Mouse (Mus musculus) adipocyte (in vitro differentiated cells): ENCODE measurements around the gene Sub1.

Experiments used
- DNase-seq: peaks from one replicate; pipeline ENCODE4 v3.0.0-alpha.2; 2016; ENCODE audit warnings: low spot score

Sub1 gene

DNA sequence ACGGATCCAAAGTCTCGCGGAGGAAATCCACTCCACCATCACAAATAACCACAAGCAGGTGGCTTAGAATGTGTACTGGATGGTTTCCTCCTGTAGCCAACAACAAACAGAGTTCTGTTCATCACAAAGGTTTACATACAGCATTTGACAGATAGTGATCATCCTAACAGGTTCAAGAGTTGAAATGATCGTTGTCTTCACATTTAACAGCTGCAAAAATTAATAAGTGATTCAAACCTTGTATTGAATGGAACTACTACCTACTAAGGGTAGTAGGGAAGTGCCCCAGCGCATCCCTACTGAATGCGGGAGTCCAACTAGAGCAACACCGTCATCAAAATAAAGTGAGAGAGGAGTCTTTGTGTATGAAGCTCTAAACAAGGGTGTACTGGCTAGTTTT, at the start of gene Sub1:
Gene Sub1 (minus strand): TSS at position 101 of the 400 bp plus-strand sequence.
- no peak for DNase-seq

GRCm38 (mm10) chr15:12040407-12040710, 43.6 kb upstream of the Sub1 start:
- no peak for DNase-seq

- no peak for DNase-seq
Measured at GRCm38 (mm10) chr15:12039671-12040406, 43.1 kb upstream of the Sub1 start.

DNA sequence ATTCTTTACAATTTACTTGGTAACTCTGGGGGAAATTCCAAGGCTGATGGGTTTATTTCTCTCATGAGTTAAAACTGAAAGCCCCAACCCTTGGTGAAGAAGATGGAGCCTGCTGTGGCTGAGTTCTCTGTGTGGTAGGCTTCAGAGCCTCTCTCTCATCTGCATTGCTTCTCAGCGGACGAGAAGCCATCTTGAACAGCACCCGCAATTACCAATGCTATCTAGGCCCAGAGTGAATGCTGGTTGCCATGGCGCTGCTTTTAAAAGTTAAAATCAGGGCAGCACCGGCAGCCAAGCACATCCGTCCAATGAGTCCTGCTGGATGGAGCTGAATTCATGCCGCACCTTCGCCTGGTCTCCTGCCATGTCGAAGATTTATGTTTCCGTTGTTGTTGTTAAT, 42.5 kb upstream of the Sub1 start:
- DNase-seq: no peak

- no peak for DNase-seq
Measured at GRCm38 (mm10) chr15:12037866-12038625, 41.3 kb upstream of the Sub1 start.

- peak; percentile 37 for DNase-seq
Measured at GRCm38 (mm10) chr15:12037217-12037616, 40.4 kb upstream of the Sub1 start.

GRCm38 (mm10) chr15:12036675-12037074, 39.9 kb upstream of the Sub1 start:
- no peak for DNase-seq

DNA sequence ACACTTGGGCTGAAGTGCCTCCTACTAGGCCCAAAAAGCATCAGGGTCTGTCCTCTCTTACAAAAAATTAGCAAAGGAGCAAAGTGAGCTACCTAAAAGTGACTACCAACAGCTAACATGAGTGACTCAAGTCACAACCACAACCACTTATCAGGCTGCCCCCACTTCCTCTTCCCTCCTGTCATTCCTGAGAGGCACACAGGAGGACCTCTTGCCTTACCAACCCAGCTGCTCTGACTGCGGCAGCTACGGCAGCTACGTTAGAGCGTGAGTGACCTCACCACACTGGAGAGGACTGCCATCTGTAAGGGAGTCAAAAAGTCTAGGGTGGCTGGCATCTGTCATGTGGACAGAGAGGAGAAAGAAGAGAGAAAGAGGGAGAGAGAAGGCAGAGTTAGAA, 37.5 kb upstream of the Sub1 start:
- no peak for DNase-seq

DNA sequence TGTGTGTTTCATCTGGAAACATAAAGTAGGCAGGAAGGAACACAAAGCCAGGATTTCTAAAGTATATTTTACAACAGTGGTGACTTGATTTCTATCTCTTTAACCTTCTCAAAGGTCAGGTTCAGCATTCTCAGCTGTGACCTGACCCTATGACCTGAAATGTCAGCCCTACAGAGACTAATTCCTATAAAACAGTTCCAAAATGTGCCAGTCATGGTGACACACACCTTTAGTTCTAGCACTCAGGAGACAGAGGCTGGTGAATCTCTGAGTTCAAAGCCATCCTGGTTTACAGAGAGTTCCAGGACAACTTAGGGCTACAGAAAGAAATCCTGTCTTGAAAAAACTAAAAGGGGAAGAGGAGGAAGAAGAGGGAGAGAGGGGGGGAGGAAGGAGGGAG, 36.4 kb upstream of the Sub1 start:
- DNase-seq: no peak

DNA sequence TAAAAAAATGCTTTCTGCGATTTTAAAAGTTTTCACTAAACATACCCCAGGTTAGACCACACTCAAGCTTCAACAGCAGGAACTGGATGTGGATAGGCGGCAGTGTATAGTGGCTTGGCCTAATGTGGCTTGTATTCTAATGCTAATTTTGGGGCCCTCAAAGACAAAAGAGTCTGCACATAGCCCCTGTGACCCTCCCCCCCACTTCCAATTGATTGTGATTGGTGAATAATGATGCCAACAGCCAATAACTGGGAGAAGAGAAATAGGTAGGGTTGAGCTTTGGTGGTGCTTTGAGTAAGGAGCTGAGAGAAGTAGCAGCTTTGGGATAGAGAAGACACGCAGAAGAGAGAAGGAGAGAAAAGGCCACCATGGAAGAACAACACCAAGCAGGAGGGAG, 35.7 kb upstream of the Sub1 start:
- DNase-seq: no peak

DNA sequence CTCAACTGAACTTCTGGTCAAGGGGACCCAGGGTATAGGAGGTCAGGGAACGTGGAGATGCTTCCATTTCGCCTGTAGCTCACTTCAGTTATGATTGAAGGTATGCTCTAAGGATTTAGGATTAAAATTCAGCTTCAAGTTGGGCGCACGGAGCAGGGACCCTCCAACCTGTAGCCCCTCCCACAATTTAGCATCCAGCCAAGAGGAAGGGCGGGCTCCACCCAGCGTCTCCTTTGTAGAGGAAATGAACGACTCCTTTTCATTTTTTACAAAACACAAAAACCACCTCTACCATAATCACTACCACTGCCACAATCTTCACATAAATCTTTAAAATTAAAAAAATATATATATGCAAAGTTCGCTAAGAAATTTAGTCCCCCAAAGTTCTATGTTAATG, 35.1 kb upstream of the Sub1 start:
- DNase-seq: no peak

- DNase-seq: no peak
Measured at GRCm38 (mm10) chr15:12030221-12030620, 33.4 kb upstream of the Sub1 start.

DNA sequence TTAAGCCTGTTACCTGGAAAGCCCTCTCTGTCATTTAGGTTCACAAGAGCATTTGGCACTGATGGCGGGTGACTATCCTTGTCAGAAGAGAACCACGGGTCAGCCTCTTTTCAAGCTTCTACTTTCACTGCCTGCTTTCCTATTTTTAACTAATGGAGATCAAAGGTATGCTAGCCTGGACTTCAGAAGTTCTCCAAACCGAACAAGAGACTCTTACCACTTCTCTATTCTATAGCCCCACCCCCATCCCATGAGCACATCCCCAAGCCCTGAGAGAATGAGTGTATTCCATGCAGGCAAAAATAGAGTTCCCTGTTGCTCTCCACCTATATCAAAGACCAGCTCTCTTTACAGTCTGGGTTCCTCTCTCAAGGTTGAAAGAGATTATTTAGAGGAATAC, 31.0 kb upstream of the Sub1 start:
- no peak for DNase-seq

GRCm38 (mm10) chr15:12026932-12027450, 30.2 kb upstream of the Sub1 start:
- DNase-seq: no peak

GRCm38 (mm10) chr15:12026026-12026425, 29.2 kb upstream of the Sub1 start:
- DNase-seq: no peak

- no peak for DNase-seq
Measured at GRCm38 (mm10) chr15:12025341-12025740, 28.6 kb upstream of the Sub1 start.

DNA sequence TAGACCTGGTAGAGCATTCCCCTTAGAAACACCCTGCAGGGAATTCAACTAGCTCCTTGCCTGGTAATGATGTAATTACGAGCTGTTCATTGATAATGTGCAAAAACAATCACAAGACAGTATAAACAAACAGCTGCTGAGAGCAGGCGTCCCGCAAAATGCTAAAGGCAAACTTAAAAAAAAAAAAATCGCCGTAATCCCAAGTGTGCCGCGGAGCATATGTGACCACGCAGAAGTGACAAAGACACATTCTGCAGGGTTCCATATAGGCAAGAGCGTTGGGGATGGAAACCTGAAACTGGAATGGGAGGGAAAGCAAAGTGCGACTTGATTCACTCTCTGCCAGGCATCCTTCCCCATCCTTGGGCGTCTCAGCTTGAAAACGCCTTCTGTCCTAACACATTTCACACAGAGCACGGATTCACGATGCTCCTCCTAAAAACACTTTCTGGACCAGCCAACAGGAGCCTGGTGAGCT, 28.0 kb upstream of the Sub1 start:
- no peak for DNase-seq

DNA sequence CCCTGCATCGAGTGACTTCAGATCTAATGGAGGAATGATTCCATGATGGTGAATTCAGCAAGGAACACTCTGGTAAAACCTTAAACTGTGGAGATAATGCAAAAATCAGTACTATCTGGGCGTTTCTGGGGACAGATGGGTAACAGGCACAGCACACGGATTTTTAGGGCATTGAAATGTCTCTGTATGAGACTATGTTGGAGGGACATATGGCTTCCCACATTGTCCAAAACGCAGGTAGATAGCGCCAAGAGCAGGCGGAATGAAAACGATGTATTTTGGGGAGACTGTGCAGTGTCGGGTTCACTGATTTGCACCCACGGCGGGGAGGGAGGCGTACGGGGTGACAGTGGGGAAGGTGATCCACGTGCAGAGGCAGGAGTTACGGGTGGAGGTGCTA, 22.7 kb upstream of the Sub1 start:
- no peak for DNase-seq

GRCm38 (mm10) chr15:12018428-12018757, 21.6 kb upstream of the Sub1 start:
- no peak for DNase-seq

- no peak for DNase-seq
Measured at GRCm38 (mm10) chr15:12017700-12018427, 21.1 kb upstream of the Sub1 start.

- DNase-seq: no peak
Measured at GRCm38 (mm10) chr15:12014197-12014905, 17.6 kb upstream of the Sub1 start.

GRCm38 (mm10) chr15:12013532-12014196, 16.9 kb upstream of the Sub1 start:
- DNase-seq: no peak
